Comparison of ENCODE assay signal across 8 mouse cellular contexts in the genomic region with DNA sequence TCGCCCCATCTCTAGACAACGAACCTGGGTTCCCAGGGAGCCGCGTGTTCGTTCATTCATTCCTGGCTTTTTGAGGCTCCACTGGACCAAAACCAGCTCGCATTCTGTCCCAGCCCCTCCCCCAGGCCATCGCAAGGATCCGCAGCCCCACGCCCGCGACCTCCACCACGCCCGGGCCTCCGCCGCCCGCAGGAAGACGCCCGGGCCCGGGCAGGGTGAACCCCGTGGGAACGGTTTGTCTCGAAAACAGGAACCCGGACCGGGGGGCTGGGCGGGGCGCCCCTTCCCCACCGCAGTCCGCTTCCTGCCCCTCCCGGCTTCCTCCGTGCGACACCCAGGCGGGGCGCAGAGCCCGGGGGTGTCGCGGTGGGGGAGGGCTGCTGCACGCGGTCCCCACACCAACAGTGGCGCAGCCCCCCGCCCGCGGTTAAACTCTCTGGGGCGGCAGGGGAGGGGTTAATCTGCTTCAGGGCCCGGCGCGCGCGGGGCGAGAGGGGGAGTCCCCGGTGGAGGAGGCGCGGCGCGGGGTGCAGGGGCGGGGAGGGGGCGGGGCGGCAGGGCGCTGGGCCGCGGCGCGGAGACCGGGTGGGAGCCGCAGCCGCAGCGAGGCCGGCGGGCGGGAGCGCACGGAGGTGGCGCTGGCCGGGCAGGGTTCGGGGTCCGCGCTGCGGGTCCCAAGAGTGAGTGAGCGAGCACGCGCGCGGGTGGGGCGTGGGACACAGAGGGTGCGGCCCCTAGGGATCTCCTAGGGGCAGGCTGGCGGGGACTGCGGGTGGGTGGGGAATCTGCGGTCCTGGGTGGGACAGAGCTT. TPM values are rescaled to one million over a fixed set of nuclear protein-coding genes. Genes with fewer than 3 reads are reported as not detected.
DNase-seq lines count a peak whose midpoint lies in the region; ATAC-seq and TF ChIP-seq lines count a peak whose summit lies in the region.

A gene (plus strand): TSS at position 56 of the 811 bp plus-strand sequence.

- H3K27ac ChIP-seq in ES-Bruce4 (ENCODE audit: insufficient read depth, low read length): peak within 1 kb of the TSS; percentile 37
- H3K27ac ChIP-seq in embryonic facial prominence, embryonic 15.5 days (replicated peaks): no peak within 1 kb of the TSS; the same call in 1 of the 2 replicates
- H3K27ac ChIP-seq in heart, embryonic 16.5 days (ENCODE audit: low read length): peak within 1 kb of the TSS; percentile 77
- H3K27ac ChIP-seq in lung, embryonic 14.5 days (ENCODE audit: low read depth): 0 out of 2 replicates have a peak within 1 kb of the TSS, but pooled peaks have one; percentile 36
- H3K27ac ChIP-seq in neural tube, embryonic 15.5 days (replicated peaks): peak within 1 kb of the TSS; percentile 84

- no peak; the same call in 1 of the 2 replicates for ATAC-seq in embryonic facial prominence, embryonic 15.5 days (ENCODE audit: insufficient number of reproducible peaks, low FRiP score, low TSS enrichment, low read depth)
- ATAC-seq in heart, embryonic 16.5 days (replicated peaks; ENCODE audit: extremely low read depth, insufficient read depth, low FRiP score): peak; percentile 28; the same call in 1 of the 2 replicates
- peak; percentile 13; the same call in 1 of the 2 replicates for ATAC-seq in lung, embryonic 14.5 days (ENCODE audit: insufficient read depth)
- peak; percentile 48 for ATAC-seq in neural tube, embryonic 15.5 days (ENCODE audit: low FRiP score)

- no peak for TF ChIP-seq CTCF in ES-Bruce4 (IDR thresholded peaks at IDR 0.05; ENCODE audit: low read depth, low read length)
- TF ChIP-seq CTCF in lung, embryonic 14.5 days (IDR thresholded peaks at IDR 0.05; ENCODE audit: low read depth): no peak

- TF ChIP-seq POLR2A in ES-Bruce4 (IDR thresholded peaks at IDR 0.05; ENCODE audit: insufficient read depth, low read length): no peak

- TF ChIP-seq EP300 in ES-Bruce4 (IDR thresholded peaks at IDR 0.05; ENCODE audit: insufficient read depth, low read depth, low read length): no peak

- H3K4me2 ChIP-seq in embryonic facial prominence, embryonic 15.5 days (replicated peaks): peak within 1 kb of the TSS; percentile 97
- H3K4me2 ChIP-seq in heart, embryonic 16.5 days (ENCODE audit: low read depth, low read length): peak within 1 kb of the TSS; percentile 74
- peak within 1 kb of the TSS; percentile 99 for H3K4me2 ChIP-seq in lung, embryonic 14.5 days
- H3K4me2 ChIP-seq in neural tube, embryonic 15.5 days: peak within 1 kb of the TSS; percentile 98

- WGBS in embryonic facial prominence, embryonic 15.5 days: under 1% methylated on average over 80 of the region's 87 CpGs
- under 1% methylated on average over 82 of the region's 87 CpGs for WGBS in heart, embryonic 16.5 days
- under 1% methylated on average over 86 of the region's 87 CpGs for WGBS in lung, embryonic 14.5 days
- under 1% methylated on average over 62 of the region's 87 CpGs for WGBS in neural tube, embryonic 15.5 days

- H3K4me3 ChIP-seq in ES-Bruce4 (ENCODE audit: low read depth, low read length): peak within 1 kb of the TSS; percentile 71
- H3K4me3 ChIP-seq in embryonic facial prominence, embryonic 15.5 days (replicated peaks): peak within 1 kb of the TSS; percentile 52
- peak within 1 kb of the TSS; percentile 59 for H3K4me3 ChIP-seq in heart, embryonic 16.5 days (ENCODE audit: low read length)
- peak within 1 kb of the TSS; percentile 60 for H3K4me3 ChIP-seq in lung, embryonic 14.5 days (ENCODE audit: low read depth, low read length)
- peak within 1 kb of the TSS; percentile 63 for H3K4me3 ChIP-seq in neural tube, embryonic 15.5 days (replicated peaks)

- no peaks in the 10 kb centered on the region for H3K36me3 ChIP-seq in ES-Bruce4 (ENCODE audit: control insufficient read depth, insufficient read depth, low read length, poor library complexity, severe bottlenecking)
- no peaks in the 10 kb centered on the region for H3K36me3 ChIP-seq in embryonic facial prominence, embryonic 15.5 days
- H3K36me3 ChIP-seq in heart, embryonic 16.5 days (ENCODE audit: control insufficient read depth, insufficient read depth): peaks cover 5% of the 10 kb centered on the region
- no peaks in the 10 kb centered on the region for H3K36me3 ChIP-seq in lung, embryonic 14.5 days (ENCODE audit: insufficient read depth)
- peaks cover under 1% of the 10 kb centered on the region; the same call in 1 of the 2 replicates for H3K36me3 ChIP-seq in neural tube, embryonic 15.5 days

- H3K27me3 ChIP-seq in ES-Bruce4 (ENCODE audit: control insufficient read depth, insufficient read depth, low read length, poor library complexity, severe bottlenecking): no peaks in the 10 kb centered on the region
- peaks cover 41% of the 10 kb centered on the region for H3K27me3 ChIP-seq in embryonic facial prominence, embryonic 15.5 days
- H3K27me3 ChIP-seq in heart, embryonic 16.5 days (ENCODE audit: control insufficient read depth, insufficient read depth, low read length): no peaks in the 10 kb centered on the region
- H3K27me3 ChIP-seq in lung, embryonic 14.5 days (ENCODE audit: insufficient read depth, low read length): peaks cover 29% of the 10 kb centered on the region
- peaks cover 19% of the 10 kb centered on the region; the same call in 1 of the 2 replicates for H3K27me3 ChIP-seq in neural tube, embryonic 15.5 days (replicated peaks)

- DNase-seq in 416B (ENCODE audit: low read depth): peak; percentile 71
- DNase-seq in kidney, postnatal 14 days: peak; percentile 82
- DNase-seq in lung, embryonic 14.5 days: peak; percentile 53
- DNase-seq in adipocyte (ENCODE audit: low spot score): no peak

- peak within 1 kb of the TSS; percentile 86 for H3K9ac ChIP-seq in ES-Bruce4 (ENCODE audit: low read depth, poor library complexity, severe bottlenecking)
- peak within 1 kb of the TSS; percentile 35; the same call in 1 of the 2 replicates for H3K9ac ChIP-seq in embryonic facial prominence, embryonic 15.5 days
- H3K9ac ChIP-seq in heart, embryonic 16.5 days (ENCODE audit: low read length): peak within 1 kb of the TSS; percentile 61
- H3K9ac ChIP-seq in lung, embryonic 14.5 days: peak within 1 kb of the TSS; percentile 56
- peak within 1 kb of the TSS; percentile 66 for H3K9ac ChIP-seq in neural tube, embryonic 15.5 days (replicated peaks)

- no peaks in the 10 kb centered on the region for H3K4me1 ChIP-seq in ES-Bruce4 (ENCODE audit: control insufficient read depth, insufficient read depth, low read length)
- H3K4me1 ChIP-seq in embryonic facial prominence, embryonic 15.5 days: peaks cover 37% of the 10 kb centered on the region
- peaks cover 27% of the 10 kb centered on the region for H3K4me1 ChIP-seq in heart, embryonic 16.5 days (ENCODE audit: control insufficient read depth, insufficient read depth, low read length)
- H3K4me1 ChIP-seq in lung, embryonic 14.5 days (ENCODE audit: insufficient read depth): peaks cover 6% of the 10 kb centered on the region; the same call in 1 of the 2 replicates
- H3K4me1 ChIP-seq in neural tube, embryonic 15.5 days: peaks cover 44% of the 10 kb centered on the region

- H3K9me3 ChIP-seq in ES-Bruce4 (replicated peaks; ENCODE audit: control insufficient read depth, insufficient read depth, low read length, poor library complexity, severe bottlenecking): no peaks in the 10 kb centered on the region
- no peaks in the 10 kb centered on the region for H3K9me3 ChIP-seq in embryonic facial prominence, embryonic 15.5 days (replicated peaks)
- no peaks in the 10 kb centered on the region for H3K9me3 ChIP-seq in heart, embryonic 16.5 days (replicated peaks; ENCODE audit: control insufficient read depth, low read length)
- no peaks in the 10 kb centered on the region for H3K9me3 ChIP-seq in lung, embryonic 14.5 days (ENCODE audit: low read depth, low read length)
- H3K9me3 ChIP-seq in neural tube, embryonic 15.5 days (replicated peaks): no peaks in the 10 kb centered on the region

RNA-seq across cellular contexts. Expression of the gene that starts here (rescaled TPM):
- polyA plus RNA-seq in ES-Bruce4 (2011; ENCODE audit: insufficient read depth, insufficient read length, low read depth, missing spikeins): 37.9 and 48.6 TPM in 2 replicates
- 39.9 and 45.0 TPM in 2 replicates for polyA plus RNA-seq in embryonic facial prominence, embryonic 15.5 days (2015; fragmentation: Nextera tagmentation; extraction: Ambion mirVana)
- polyA plus RNA-seq in heart, embryonic 16.5 days (2015; fragmentation: Nextera tagmentation; extraction: Ambion mirVana): 68.8 and 69.8 TPM in 2 replicates
- 34.8 and 35.1 TPM in 2 replicates for polyA plus RNA-seq in lung, embryonic 14.5 days (2014; fragmentation: Nextera tagmentation; extraction: Ambion mirVana)
- polyA plus RNA-seq in neural tube, embryonic 15.5 days (2015; fragmentation: Nextera tagmentation; extraction: Ambion mirVana): 197 and 217 TPM in 2 replicates

Comparison
In these comparisons a context has a peak if more than half of its experiments do, and no peak if none do; other contexts are left out.
1. H3K9ac ChIP-seq: peak in every context shown above with its lines; median percentile 86 in ES-Bruce4; 66 in neural tube, embryonic 15.5 days; 61 in heart, embryonic 16.5 days; 56 in lung, embryonic 14.5 days; 35 in embryonic facial prominence, embryonic 15.5 days.